Mouse (Mus musculus) hindbrain, embryonic 14.5 days (tissue): ENCODE measurements around the gene Phospho1. TPM values are rescaled to one million over a fixed set of nuclear protein-coding genes. Genes with fewer than 3 reads are reported as not detected.

ENCODE experiments used
- ATAC-seq: fragments of 200-750 bp; cut with Nextera tagmentation; 2 replicates; pipeline ENCODE4 v1.8.0; 2017; ENCODE audit warnings: moderate number of reproducible peaks, mild to moderate bottlenecking, moderate TSS enrichment, moderate library complexity; ENCODE audit not compliant: low FRiP score
- DNase-seq: peaks from one replicate; pipeline ENCODE4 v3.0.0-alpha.2; 2015; ENCODE audit warnings: low spot score
- H3K27ac ChIP-seq: fragments of 300-500 bp; sonication (generic); 2 replicates; pipeline ENCODE4 v1.5.1; 2014; ENCODE audit warnings: mild to moderate bottlenecking, moderate library complexity
- H3K27me3 ChIP-seq: fragments of 300-500 bp; sonication (generic); 2 replicates; pipeline ENCODE4 v1.6.1; 2014; ENCODE audit warnings: mild to moderate bottlenecking, low read length, mixed read lengths; ENCODE audit not compliant: control insufficient read depth, insufficient read depth
- H3K36me3 ChIP-seq: fragments of 300-500 bp; sonication (generic); replicated peaks from 2 replicates; pipeline ENCODE4 v1.6.1; 2014; ENCODE audit not compliant: control insufficient read depth, insufficient read depth
- H3K4me1 ChIP-seq: fragments of 300-500 bp; sonication (generic); replicated peaks from 2 replicates; pipeline ENCODE4 v1.6.1; 2014; ENCODE audit warnings: antibody characterized with exemption, low read length, mixed read lengths; ENCODE audit not compliant: control insufficient read depth, insufficient read depth
- H3K4me2 ChIP-seq: fragments of 300-500 bp; sonication (generic); replicated peaks from 2 replicates; pipeline ENCODE4 v1.6.1; 2014; ENCODE audit warnings: mild to moderate bottlenecking, moderate library complexity
- H3K4me3 ChIP-seq: fragments of 300-500 bp; sonication (generic); replicated peaks from 2 replicates; pipeline ENCODE4 v1.5.1; 2014; ENCODE audit warnings: mild to moderate bottlenecking, low read length
- H3K9ac ChIP-seq: fragments of 300-500 bp; sonication (generic); 2 replicates; pipeline ENCODE4 v1.6.1; 2014
- H3K9me3 ChIP-seq: fragments of 300-500 bp; sonication (generic); 2 replicates; pipeline ENCODE4 v1.6.1; 2016; ENCODE audit warnings: low read length; ENCODE audit not compliant: control insufficient read depth
- WGBS: fragments of 180-500 bp; shearing (Covaris S2); extraction: QIAGEN DNeasy Blood & Tissue Kit; methylation state at CpG from one replicate; pipeline ENCODE4 v1.1.7; 2014; 5-methylcytosine and 5-hydroxymethylcytosine counted together
- polyA plus RNA-seq: library from polyadenylated mRNA; unstranded; fragments of >200 nt; fragmentation: Nextera tagmentation; extraction: Ambion mirVana; gene quantifications from 2 replicates; pipeline ENCODE4 v1.2.1, GENCODE M21; 2014

Gene Phospho1
- polyA plus RNA-seq, 1 experiment from 2014 or later: 0.37 TPM

GRCm38 (mm10) chr11:95786511-95786910, 37.8 kb upstream of the Phospho1 start:
- Histone ChIP-seq H3K9me3 (no peaks in the 10 kb centered on the region), H3K4me1 (no peaks in the 10 kb centered on the region), H3K4me3 (no peak overlapping the region), H3K27ac (no peak overlapping the region), H3K9ac (no peak overlapping the region), H3K4me2 (no peak overlapping the region), H3K27me3 (no peaks in the 10 kb centered on the region), H3K36me3 (no peaks in the 10 kb centered on the region)
- no peak for ATAC-seq
- 94% methylated on average over 6 of the region's 6 CpGs for WGBS
- no peak for DNase-seq

- ATAC-seq (no peak), DNase-seq (no peak)
- H3K4me2 ChIP-seq: no peak overlapping the region
- H3K27ac ChIP-seq: no peak overlapping the region
- no peaks in the 10 kb centered on the region for H3K27me3 ChIP-seq
- no peaks in the 10 kb centered on the region for H3K36me3 ChIP-seq
- no peaks in the 10 kb centered on the region for H3K4me1 ChIP-seq
- WGBS: 89% methylated on average over 8 of the region's 8 CpGs
- H3K4me3 ChIP-seq: no peak overlapping the region
- no peaks in the 10 kb centered on the region for H3K9me3 ChIP-seq
- H3K9ac ChIP-seq: no peak overlapping the region
Observed at GRCm38 (mm10) chr11:95789451-95789891, 34.8 kb upstream of the Phospho1 start.

GRCm38 (mm10) chr11:95791787-95792186, 32.5 kb upstream of the Phospho1 start:
- DNase-seq (no peak), ATAC-seq (no peak)
- Histone ChIP-seq H3K36me3 (no peaks in the 10 kb centered on the region), H3K4me1 (peaks cover 6% of the 10 kb centered on the region; the same call in 1 of the 2 replicates), H3K4me2 (no peak overlapping the region), H3K27ac (no peak overlapping the region), H3K27me3 (no peaks in the 10 kb centered on the region; the same call in 1 of the 2 replicates), H3K4me3 (no peak overlapping the region), H3K9me3 (no peaks in the 10 kb centered on the region), H3K9ac (no peak overlapping the region)
- WGBS: 87% methylated on average over 13 of the region's 13 CpGs

GRCm38 (mm10) chr11:95792950-95793509, 31.3 kb upstream of the Phospho1 start:
- Histone ChIP-seq H3K27ac (no peak overlapping the region), H3K36me3 (no peaks in the 10 kb centered on the region), H3K27me3 (peaks cover 5% of the 10 kb centered on the region), H3K4me1 (peaks cover 8% of the 10 kb centered on the region; the same call in 1 of the 2 replicates), H3K4me3 (no peak overlapping the region), H3K9ac (no peak overlapping the region), H3K4me2 (no peak overlapping the region), H3K9me3 (no peaks in the 10 kb centered on the region)
- DNase-seq: no peak
- WGBS: 93% methylated on average over 8 of the region's 8 CpGs
- no peak for ATAC-seq

- WGBS: 69% methylated on average over 5 of the region's 5 CpGs
- H3K9ac ChIP-seq: no peak overlapping the region
Observed at GRCm38 (mm10) chr11:95794201-95794600, 30.1 kb upstream of the Phospho1 start.

GRCm38 (mm10) chr11:95795582-95795981, 28.7 kb upstream of the Phospho1 start:
- WGBS: 68% methylated on average over 5 of the region's 5 CpGs
- Histone ChIP-seq H3K36me3 (no peaks in the 10 kb centered on the region), H3K9ac (no peak overlapping the region), H3K9me3 (no peaks in the 10 kb centered on the region), H3K27ac (no peak overlapping the region), H3K4me1 (peaks cover 8% of the 10 kb centered on the region; the same call in 1 of the 2 replicates), H3K27me3 (peaks cover 10% of the 10 kb centered on the region), H3K4me2 (no peak overlapping the region), H3K4me3 (no peak overlapping the region)
- no peak for ATAC-seq
- DNase-seq: no peak

More at GRCm38 (mm10) chr11:95794201-95794600, 30.1 kb upstream of the Phospho1 start:
- DNase-seq (no peak), ATAC-seq (no peak)
- no peak overlapping the region for H3K4me2 ChIP-seq
- no peak overlapping the region for H3K27ac ChIP-seq
- peaks cover 8% of the 10 kb centered on the region; the same call in 1 of the 2 replicates for H3K4me1 ChIP-seq
- H3K36me3 ChIP-seq: no peaks in the 10 kb centered on the region
- no peak overlapping the region for H3K4me3 ChIP-seq
- peaks cover 10% of the 10 kb centered on the region for H3K27me3 ChIP-seq
- no peaks in the 10 kb centered on the region for H3K9me3 ChIP-seq

- 0 out of 2 replicates have a peak, but pooled peaks cover 7% of the 10 kb centered on the region for H3K9me3 ChIP-seq
- no peak overlapping the region for H3K4me2 ChIP-seq
- ATAC-seq (no peak), DNase-seq (no peak)
- 73% methylated on average over 5 of the region's 5 CpGs for WGBS
- no peaks in the 10 kb centered on the region for H3K27me3 ChIP-seq
- H3K4me3 ChIP-seq: no peak overlapping the region
- H3K27ac ChIP-seq: no peak overlapping the region
- no peaks in the 10 kb centered on the region for H3K36me3 ChIP-seq
- no peak overlapping the region for H3K9ac ChIP-seq
- no peaks in the 10 kb centered on the region for H3K4me1 ChIP-seq
Observed at GRCm38 (mm10) chr11:95805010-95805409, 19.3 kb upstream of the Phospho1 start.

GRCm38 (mm10) chr11:95805527-95805926, 18.8 kb upstream of the Phospho1 start:
- no peak overlapping the region for H3K4me2 ChIP-seq
- H3K36me3 ChIP-seq: no peaks in the 10 kb centered on the region
- WGBS: 48% methylated on average over 3 of the region's 3 CpGs
- ATAC-seq (no peak), DNase-seq (no peak)
- H3K9me3 ChIP-seq: 0 out of 2 replicates have a peak, but pooled peaks cover 7% of the 10 kb centered on the region
- H3K4me3 ChIP-seq: no peak overlapping the region
- no peak overlapping the region for H3K27ac ChIP-seq
- no peaks in the 10 kb centered on the region for H3K4me1 ChIP-seq
- H3K9ac ChIP-seq: no peak overlapping the region
- no peaks in the 10 kb centered on the region for H3K27me3 ChIP-seq

- no peaks in the 10 kb centered on the region for H3K4me1 ChIP-seq
- no peak overlapping the region for H3K4me3 ChIP-seq
- H3K27ac ChIP-seq: no peak overlapping the region
- no peaks in the 10 kb centered on the region for H3K27me3 ChIP-seq
- no peak overlapping the region for H3K9ac ChIP-seq
- 0 out of 2 replicates have a peak, but pooled peaks cover 7% of the 10 kb centered on the region for H3K9me3 ChIP-seq
- WGBS: 99% methylated on average over 5 of the region's 5 CpGs
- ATAC-seq (no peak), DNase-seq (no peak)
- no peaks in the 10 kb centered on the region for H3K36me3 ChIP-seq
- no peak overlapping the region for H3K4me2 ChIP-seq
Observed at GRCm38 (mm10) chr11:95807884-95808283, 16.4 kb upstream of the Phospho1 start.
